Mouse (Mus musculus) embryonic facial prominence, embryonic 13.5 days (tissue): ENCODE results near the gene Lamtor1. TPM values are rescaled to one million over a fixed set of nuclear protein-coding genes. Genes with fewer than 3 reads are reported as not detected.

Experiments used
- ATAC-seq: fragments of 200-750 bp; cut with Nextera tagmentation; 2 replicates; pipeline ENCODE4 v1.8.0; 2017; ENCODE audit warnings: low read depth; ENCODE audit not compliant: insufficient number of reproducible peaks, insufficient read depth, low FRiP score, low TSS enrichment
- H3K27ac ChIP-seq: fragments of 300-500 bp; sonication (generic); 2 replicates; pipeline ENCODE4 v1.5.1; 2015; ENCODE audit warnings: moderate library complexity, mild to moderate bottlenecking, inconsistent platforms
- H3K27me3 ChIP-seq: fragments of 300-500 bp; sonication (generic); 2 replicates; pipeline ENCODE4 v1.6.1; 2015; ENCODE audit warnings: mild to moderate bottlenecking, inconsistent platforms
- H3K36me3 ChIP-seq: fragments of 300-500 bp; sonication (generic); 2 replicates; pipeline ENCODE4 v1.6.1; 2015; ENCODE audit warnings: mild to moderate bottlenecking, inconsistent platforms
- H3K4me1 ChIP-seq: fragments of 300-500 bp; sonication (generic); 2 replicates; pipeline ENCODE4 v1.6.1; 2015; ENCODE audit warnings: inconsistent platforms
- H3K4me2 ChIP-seq: fragments of 300-500 bp; sonication (generic); 2 replicates; pipeline ENCODE4 v1.6.1; 2015; ENCODE audit warnings: moderate library complexity, mild to moderate bottlenecking, inconsistent platforms
- H3K4me3 ChIP-seq: fragments of 300-500 bp; sonication (generic); 2 replicates; pipeline ENCODE4 v1.5.1; 2015; ENCODE audit warnings: mild to moderate bottlenecking, inconsistent platforms
- H3K9ac ChIP-seq: fragments of 300-500 bp; sonication (generic); 2 replicates; pipeline ENCODE4 v1.6.1; 2015; ENCODE audit warnings: mild to moderate bottlenecking, inconsistent platforms
- H3K9me3 ChIP-seq: fragments of 300-500 bp; sonication (generic); 2 replicates; pipeline ENCODE4 v1.6.1; 2016; ENCODE audit warnings: inconsistent platforms
- WGBS: fragments of 180-500 bp; shearing (Covaris S2); methylation state at CpG from one replicate; pipeline ENCODE4 v1.1.7; 2015; ENCODE audit warnings: mixed read lengths; 5-methylcytosine and 5-hydroxymethylcytosine counted together
- polyA plus RNA-seq: library from polyadenylated mRNA; unstranded; fragments of >200 nt; fragmentation: Nextera tagmentation; extraction: Ambion mirVana; gene quantifications from 2 replicates; pipeline ENCODE4 v1.2.1, GENCODE M21; 2015

Lamtor1 gene
- 157 and 168 TPM in 2 replicates for polyA plus RNA-seq

DNA sequence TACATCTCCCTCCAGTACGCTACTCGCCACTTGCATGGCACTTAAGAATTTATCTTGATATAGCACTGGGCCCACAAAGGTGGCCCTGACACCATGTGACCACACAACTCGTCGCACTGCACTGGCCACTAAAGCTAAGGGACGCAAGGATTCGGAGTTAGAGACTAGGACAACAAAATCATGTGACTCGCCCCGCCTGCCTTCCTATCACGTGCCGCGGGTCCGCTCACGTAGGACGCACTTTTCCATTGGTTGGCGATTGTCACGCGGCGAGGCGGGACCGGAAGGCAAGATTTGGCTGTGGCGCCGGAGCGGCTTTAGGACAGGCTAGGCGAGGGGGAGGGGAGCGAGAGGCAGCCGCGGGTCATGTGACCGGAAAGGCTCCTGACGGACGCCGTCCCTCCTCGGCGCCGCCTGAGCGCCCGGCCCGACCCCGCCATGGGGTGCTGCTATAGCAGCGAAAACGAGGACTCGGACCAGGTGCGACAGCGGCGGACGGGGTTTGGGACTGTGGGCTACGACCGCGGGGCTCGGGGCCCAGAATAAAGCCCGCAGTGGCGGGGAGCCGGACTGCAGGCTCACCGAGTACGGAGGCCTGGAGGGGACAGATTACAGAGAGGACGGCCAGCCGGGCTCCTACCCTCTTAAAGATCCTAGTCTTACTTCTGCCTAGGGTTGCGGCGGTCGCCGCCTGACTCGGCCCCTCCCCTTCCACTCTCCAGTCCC lies at the start of gene Lamtor1:
Gene Lamtor1 (plus strand): TSS at position 344 of the 726 bp plus-strand sequence.
- H3K4me1 ChIP-seq: peaks cover 19% of the 10 kb centered on the region

DNA sequence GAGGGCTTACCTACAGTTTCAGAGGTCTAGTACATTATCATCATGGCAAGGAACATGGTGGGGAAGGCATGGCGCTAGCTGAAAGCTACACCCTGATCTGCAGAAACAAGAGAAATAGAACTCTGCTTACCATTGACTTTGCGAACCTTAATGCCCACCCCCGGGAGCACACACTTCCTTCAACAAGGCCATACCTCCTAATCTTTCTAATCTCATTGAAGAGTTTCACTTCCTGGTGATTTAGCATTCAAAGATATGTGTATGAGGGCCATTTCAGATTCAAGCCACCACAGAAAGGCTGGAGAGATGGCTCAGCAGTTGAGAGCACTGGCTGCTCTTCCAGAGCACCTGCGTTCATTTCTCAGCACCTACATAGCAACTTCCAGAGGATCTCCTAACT lies 48.6 kb upstream of the Lamtor1 start, which contains the start of gene Folr2:
Gene Folr2 (minus strand): TSS at position 101 of the 400 bp plus-strand sequence.
- H3K27me3 ChIP-seq: no peaks in the 10 kb centered on the region
- no peaks in the 10 kb centered on the region for H3K36me3 ChIP-seq
- no peak within 1 kb of the TSS for H3K4me2 ChIP-seq
- WGBS: 88% methylated on average over 4 of the region's 4 CpGs
- no peak for ATAC-seq
- H3K4me1 ChIP-seq: no peaks in the 10 kb centered on the region
- H3K9ac ChIP-seq: no peak within 1 kb of the TSS
- H3K4me3 ChIP-seq: no peak within 1 kb of the TSS
- no peak within 1 kb of the TSS for H3K27ac ChIP-seq
- no peaks in the 10 kb centered on the region for H3K9me3 ChIP-seq

More for the DNA sequence above, at the start of gene Lamtor1:
- Histone ChIP-seq H3K9ac (peak within 1 kb of the TSS; percentile 92), H3K4me3 (peak within 1 kb of the TSS; percentile 83), H3K9me3 (no peaks in the 10 kb centered on the region), H3K27me3 (no peaks in the 10 kb centered on the region), H3K27ac (peak within 1 kb of the TSS; percentile 95), H3K4me2 (peak within 1 kb of the TSS; percentile 70), H3K36me3 (peaks cover 26% of the 10 kb centered on the region)
- WGBS: under 1% methylated on average over 61 of the region's 61 CpGs
- peak; percentile 98 for ATAC-seq

GRCm38 (mm10) chr7:101858362-101858761 lies 47.3 kb upstream of the Lamtor1 start:
- Histone ChIP-seq H3K4me3 (no peak overlapping the region), H3K4me2 (no peak overlapping the region), H3K36me3 (no peaks in the 10 kb centered on the region), H3K27me3 (no peaks in the 10 kb centered on the region), H3K27ac (no peak overlapping the region), H3K4me1 (no peaks in the 10 kb centered on the region), H3K9me3 (no peaks in the 10 kb centered on the region), H3K9ac (no peak overlapping the region)
- 86% methylated on average over 9 of the region's 9 CpGs for WGBS
- ATAC-seq: peak; percentile 59; the same call in 1 of the 2 replicates

DNA sequence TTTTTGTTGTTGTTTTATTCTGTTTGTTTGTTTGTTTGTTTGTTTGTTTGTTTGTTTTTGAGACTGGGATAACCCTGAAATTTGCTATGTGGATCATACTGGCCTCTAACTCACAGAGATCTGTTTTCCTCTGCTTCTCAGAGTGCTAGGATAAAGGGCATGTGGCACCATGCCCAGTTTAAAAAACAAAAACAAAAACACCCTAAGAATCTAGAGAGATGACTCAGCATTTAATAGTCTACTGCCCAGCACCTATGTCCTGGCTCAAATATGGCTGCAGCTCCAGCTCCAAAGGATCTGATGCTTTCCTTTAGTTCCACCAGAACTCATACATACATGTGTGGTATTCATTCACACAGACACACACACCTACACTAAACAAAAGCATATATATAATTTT lies 44.7 kb upstream of the Lamtor1 start:
- H3K4me3 ChIP-seq: no peak overlapping the region
- H3K4me2 ChIP-seq: no peak overlapping the region
- no peaks in the 10 kb centered on the region for H3K27me3 ChIP-seq
- no peak overlapping the region for H3K27ac ChIP-seq
- H3K4me1 ChIP-seq: no peaks in the 10 kb centered on the region
- no peak overlapping the region for H3K9ac ChIP-seq
- H3K9me3 ChIP-seq: no peaks in the 10 kb centered on the region
- ATAC-seq: no peak
- no peaks in the 10 kb centered on the region for H3K36me3 ChIP-seq

GRCm38 (mm10) chr7:101862291-101862690 lies 43.4 kb upstream of the Lamtor1 start:
- Histone ChIP-seq H3K4me3 (no peak overlapping the region), H3K4me1 (no peaks in the 10 kb centered on the region), H3K27ac (no peak overlapping the region), H3K36me3 (no peaks in the 10 kb centered on the region), H3K9me3 (no peaks in the 10 kb centered on the region), H3K9ac (no peak overlapping the region), H3K27me3 (no peaks in the 10 kb centered on the region), H3K4me2 (no peak overlapping the region)
- WGBS: 83% methylated on average over 3 of the region's 3 CpGs
- ATAC-seq: no peak

GRCm38 (mm10) chr7:101863415-101863814 lies 42.3 kb upstream of the Lamtor1 start, which contains the start of gene Anapc15:
Gene Anapc15, plus strand, starts transcription at chr7:101863715.
- H3K4me2 ChIP-seq: no peak within 1 kb of the TSS
- H3K27me3 ChIP-seq: no peaks in the 10 kb centered on the region
- no peaks in the 10 kb centered on the region for H3K36me3 ChIP-seq
- H3K27ac ChIP-seq: no peak within 1 kb of the TSS
- WGBS: 69% methylated on average over 3 of the region's 3 CpGs
- no peak within 1 kb of the TSS for H3K9ac ChIP-seq
- H3K4me1 ChIP-seq: no peaks in the 10 kb centered on the region
- H3K4me3 ChIP-seq: no peak within 1 kb of the TSS
- ATAC-seq: no peak
- no peaks in the 10 kb centered on the region for H3K9me3 ChIP-seq

GRCm38 (mm10) chr7:101866491-101867265 lies 39.0 kb upstream of the Lamtor1 start:
- Histone ChIP-seq H3K4me2 (no peak overlapping the region), H3K4me3 (no peak overlapping the region), H3K9me3 (no peaks in the 10 kb centered on the region), H3K27ac (no peak overlapping the region), H3K27me3 (no peaks in the 10 kb centered on the region), H3K36me3 (no peaks in the 10 kb centered on the region), H3K9ac (no peak overlapping the region), H3K4me1 (no peaks in the 10 kb centered on the region)
- 82% methylated on average over 11 of the region's 11 CpGs for WGBS
- no peak for ATAC-seq

DNA sequence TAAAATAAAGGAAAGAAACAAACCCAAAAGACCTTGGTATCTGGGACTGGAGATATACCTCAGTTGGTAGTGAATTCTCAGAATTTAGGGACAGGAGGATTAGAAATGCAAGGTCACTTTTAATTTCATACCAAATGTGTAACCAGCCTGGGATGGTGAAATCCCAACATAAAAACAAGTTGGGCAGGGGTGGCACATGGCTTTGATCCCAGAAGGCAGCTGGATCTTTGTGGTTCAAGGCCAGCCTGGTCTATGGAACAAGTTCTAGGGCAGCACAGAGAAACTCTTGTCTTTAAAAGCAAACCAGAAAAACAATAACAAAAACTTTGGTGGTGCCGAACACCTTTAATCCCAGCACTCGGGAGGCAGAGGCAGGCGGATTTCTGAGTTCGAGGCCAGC lies 38.2 kb upstream of the Lamtor1 start:
- no peaks in the 10 kb centered on the region for H3K27me3 ChIP-seq
- H3K4me3 ChIP-seq: no peak overlapping the region
- no peaks in the 10 kb centered on the region for H3K4me1 ChIP-seq
- H3K36me3 ChIP-seq: no peaks in the 10 kb centered on the region
- H3K4me2 ChIP-seq: no peak overlapping the region
- no peaks in the 10 kb centered on the region for H3K9me3 ChIP-seq
- ATAC-seq: no peak
- no peak overlapping the region for H3K27ac ChIP-seq
- 99% methylated on average over 4 of the region's 4 CpGs for WGBS
- no peak overlapping the region for H3K9ac ChIP-seq

- Histone ChIP-seq H3K27me3 (no peaks in the 10 kb centered on the region), H3K36me3 (no peaks in the 10 kb centered on the region), H3K27ac (no peak overlapping the region), H3K4me1 (no peaks in the 10 kb centered on the region), H3K4me3 (no peak overlapping the region), H3K4me2 (no peak overlapping the region), H3K9me3 (no peaks in the 10 kb centered on the region), H3K9ac (no peak overlapping the region)
- WGBS: 63% methylated on average over 13 of the region's 13 CpGs
- ATAC-seq: no peak
These were observed 37.2 kb upstream of the Lamtor1 start for GRCm38 (mm10) chr7:101868241-101869162.

DNA sequence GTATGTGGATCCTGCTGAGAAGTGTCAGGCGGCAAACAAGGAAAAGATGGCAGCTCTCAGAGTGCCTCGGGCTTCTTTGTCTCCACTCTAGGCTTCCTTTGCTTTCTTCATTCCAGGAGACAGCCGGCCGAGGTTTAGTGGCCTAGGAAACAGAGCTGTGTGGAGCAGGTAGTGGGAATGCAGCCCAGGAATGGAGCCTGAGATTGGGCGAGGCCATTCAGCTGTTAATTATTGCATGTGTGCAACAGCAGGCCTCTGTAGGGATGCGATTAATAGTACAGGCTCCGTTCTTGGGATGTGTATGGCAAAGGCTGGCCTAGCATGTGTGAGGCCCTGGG lies 36.6 kb upstream of the Lamtor1 start:
- Histone ChIP-seq H3K4me2 (no peak overlapping the region), H3K9me3 (no peaks in the 10 kb centered on the region), H3K36me3 (no peaks in the 10 kb centered on the region), H3K27me3 (no peaks in the 10 kb centered on the region), H3K27ac (no peak overlapping the region), H3K9ac (no peak overlapping the region), H3K4me1 (no peaks in the 10 kb centered on the region), H3K4me3 (no peak overlapping the region)
- ATAC-seq: no peak
- 48% methylated on average over 7 of the region's 7 CpGs for WGBS

DNA sequence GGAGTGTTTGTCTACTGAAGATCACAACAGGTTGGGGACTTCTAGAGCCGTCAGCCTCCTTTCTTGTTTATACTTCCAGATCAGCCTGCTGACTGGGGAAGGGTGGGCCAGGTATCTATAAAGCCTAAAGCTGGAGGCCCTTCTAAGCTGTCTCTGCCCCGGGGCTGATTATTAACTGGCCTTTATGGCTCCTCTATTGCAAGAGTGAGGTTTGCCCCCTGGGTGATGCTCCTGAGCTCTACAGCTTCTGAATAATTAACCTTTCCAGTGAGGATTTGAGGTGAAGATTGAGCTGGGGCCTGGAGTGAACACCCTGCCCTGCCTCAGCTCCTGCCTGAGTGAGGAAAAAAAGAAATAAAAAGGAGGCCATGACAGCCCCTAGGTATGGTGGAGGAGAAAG lies 35.1 kb upstream of the Lamtor1 start, which contains the start of gene Folr1:
Gene Folr1 (minus strand): TSS at position 160 of the 400 bp plus-strand sequence.
- 54% methylated on average over 2 of the region's 2 CpGs for WGBS
- Histone ChIP-seq H3K4me1 (no peaks in the 10 kb centered on the region), H3K4me2 (no peak within 1 kb of the TSS), H3K9me3 (no peaks in the 10 kb centered on the region), H3K36me3 (no peaks in the 10 kb centered on the region), H3K4me3 (no peak within 1 kb of the TSS), H3K27me3 (no peaks in the 10 kb centered on the region), H3K9ac (no peak within 1 kb of the TSS), H3K27ac (no peak within 1 kb of the TSS)
- no peak for ATAC-seq
